Mouse (Mus musculus): ENCODE measurements around the gene Nup205. TPM values are rescaled to one million over a fixed set of nuclear protein-coding genes. Genes with fewer than 3 reads are reported as not detected.

Gene Nup205
- total and polyA plus RNA-seq, 2 experiments from 2014 or later, result 9.4 to 50.4 TPM

GRCm38 (mm10) chr6:35245086-35245485 is 67.9 kb downstream of the Nup205 start:
- Histone ChIP-seq H3K27ac (no peak overlapping the region), H3K4me2 (ENCODE audit: low read depth, low read length) (no peak overlapping the region), H3K4me1 (ENCODE audit: insufficient read depth, low read length) (no peaks in the 10 kb centered on the region), H3K36me3 (ENCODE audit: insufficient read depth, low read length) (peaks cover 40% of the 10 kb centered on the region), H3K4me3 (ENCODE audit: low read length) (no peak overlapping the region), H3K9ac (replicated peaks; ENCODE audit: low read length) (no peak overlapping the region), H3K27me3 (ENCODE audit: insufficient read depth, low read length) (no peaks in the 10 kb centered on the region), H3K9me3 (ENCODE audit: low read length) (no peaks in the 10 kb centered on the region)
- ATAC-seq (no peak), DNase-seq (ENCODE audit: low spot score) (peak; percentile 66)
- WGBS, result 47% methylated on average over 5 of the region's 5 CpGs
- TF ChIP-seq CTCF (IDR thresholded peaks at IDR 0.05; ENCODE audit: low read depth), result peak; percentile 64

GRCm38 (mm10) chr6:35251807-35252476 is 74.7 kb downstream of the Nup205 start:
- peak overlapping the region; percentile 76 for H3K9ac ChIP-seq (replicated peaks; ENCODE audit: low read length)
- peak overlapping the region; percentile 36; the same call in 1 of the 2 replicates for H3K27ac ChIP-seq
- 65% methylated on average over 17 of the region's 17 CpGs for WGBS
- peak overlapping the region; percentile 66 for H3K4me2 ChIP-seq (ENCODE audit: low read depth, low read length)
- no peaks in the 10 kb centered on the region for H3K9me3 ChIP-seq (ENCODE audit: low read length)
- H3K4me1 ChIP-seq (ENCODE audit: insufficient read depth, low read length), result peaks cover 18% of the 10 kb centered on the region
- TF ChIP-seq CTCF (IDR thresholded peaks at IDR 0.05; ENCODE audit: low read depth), result no peak
- no peak; the same call in 1 of the 2 replicates for ATAC-seq
- H3K36me3 ChIP-seq (ENCODE audit: insufficient read depth, low read length), result no peaks in the 10 kb centered on the region
- peak overlapping the region; percentile 76 for H3K4me3 ChIP-seq (ENCODE audit: low read length)
- no peak for DNase-seq (ENCODE audit: low spot score)
- no peaks in the 10 kb centered on the region for H3K27me3 ChIP-seq (ENCODE audit: insufficient read depth, low read length)

- DNase-seq (ENCODE audit: low spot score) (peak; percentile 92), ATAC-seq (peak; percentile 89)
- Histone ChIP-seq H3K27ac (peak overlapping the region; percentile 72), H3K4me1 (ENCODE audit: insufficient read depth, low read length) (peaks cover 18% of the 10 kb centered on the region), H3K27me3 (ENCODE audit: insufficient read depth, low read length) (no peaks in the 10 kb centered on the region), H3K9ac (replicated peaks; ENCODE audit: low read length) (peak overlapping the region; percentile 76), H3K36me3 (ENCODE audit: insufficient read depth, low read length) (no peaks in the 10 kb centered on the region), H3K4me2 (ENCODE audit: low read depth, low read length) (peak overlapping the region; percentile 66), H3K4me3 (ENCODE audit: low read length) (peak overlapping the region; percentile 76), H3K9me3 (ENCODE audit: low read length) (no peaks in the 10 kb centered on the region)
- TF ChIP-seq CTCF (IDR thresholded peaks at IDR 0.05; ENCODE audit: low read depth), result peak; percentile 89
- WGBS, result under 1% methylated on average over 60 of the region's 60 CpGs
Measured at GRCm38 (mm10) chr6:35252477-35253346, 75.5 kb downstream of the Nup205 start.

- H3K36me3 ChIP-seq (ENCODE audit: insufficient read depth, low read length), result no peaks in the 10 kb centered on the region
- DNase-seq (ENCODE audit: low spot score), result no peak
- H3K4me3 ChIP-seq (ENCODE audit: low read length), result peak overlapping the region; percentile 76
- peak overlapping the region; percentile 66 for H3K4me2 ChIP-seq (ENCODE audit: low read depth, low read length)
- no peak overlapping the region for H3K27ac ChIP-seq
- no peak for TF ChIP-seq CTCF (IDR thresholded peaks at IDR 0.05; ENCODE audit: low read depth)
- peak overlapping the region; percentile 76; the same call in 1 of the 2 replicates for H3K9ac ChIP-seq (replicated peaks; ENCODE audit: low read length)
- no peak for ATAC-seq
- no peaks in the 10 kb centered on the region for H3K27me3 ChIP-seq (ENCODE audit: insufficient read depth, low read length)
- WGBS, result 50% methylated on average over 5 of the region's 5 CpGs
- H3K9me3 ChIP-seq (ENCODE audit: low read length), result no peaks in the 10 kb centered on the region
- peaks cover 18% of the 10 kb centered on the region for H3K4me1 ChIP-seq (ENCODE audit: insufficient read depth, low read length)
Measured at GRCm38 (mm10) chr6:35253474-35253873, 76.3 kb downstream of the Nup205 start.

GRCm38 (mm10) chr6:35254136-35254904 is 77.1 kb downstream of the Nup205 start:
- H3K36me3 ChIP-seq (ENCODE audit: insufficient read depth, low read length), result no peaks in the 10 kb centered on the region
- no peak for DNase-seq (ENCODE audit: low spot score)
- WGBS, result 67% methylated on average over 9 of the region's 9 CpGs
- no peak overlapping the region for H3K4me3 ChIP-seq (ENCODE audit: low read length)
- no peak for TF ChIP-seq CTCF (IDR thresholded peaks at IDR 0.05; ENCODE audit: low read depth)
- H3K4me2 ChIP-seq (ENCODE audit: low read depth, low read length), result peak overlapping the region; percentile 66
- H3K9ac ChIP-seq (replicated peaks; ENCODE audit: low read length), result no peak overlapping the region
- no peak overlapping the region for H3K27ac ChIP-seq
- ATAC-seq, result no peak
- H3K9me3 ChIP-seq (ENCODE audit: low read length), result no peaks in the 10 kb centered on the region
- peaks cover 18% of the 10 kb centered on the region for H3K4me1 ChIP-seq (ENCODE audit: insufficient read depth, low read length)
- H3K27me3 ChIP-seq (ENCODE audit: insufficient read depth, low read length), result no peaks in the 10 kb centered on the region

GRCm38 (mm10) chr6:35255017-35255416 is 77.8 kb downstream of the Nup205 start:
- Histone ChIP-seq H3K9ac (replicated peaks; ENCODE audit: low read length) (no peak overlapping the region), H3K36me3 (ENCODE audit: insufficient read depth, low read length) (no peaks in the 10 kb centered on the region), H3K27me3 (ENCODE audit: insufficient read depth, low read length) (no peaks in the 10 kb centered on the region), H3K27ac (no peak overlapping the region), H3K9me3 (ENCODE audit: low read length) (no peaks in the 10 kb centered on the region), H3K4me2 (ENCODE audit: low read depth, low read length) (peak overlapping the region; percentile 66; the same call in 1 of the 2 replicates), H3K4me1 (ENCODE audit: insufficient read depth, low read length) (peaks cover 18% of the 10 kb centered on the region), H3K4me3 (ENCODE audit: low read length) (no peak overlapping the region)
- 76% methylated on average over 12 of the region's 12 CpGs for WGBS
- no peak for ATAC-seq
- DNase-seq (ENCODE audit: low spot score), result no peak
- no peak for TF ChIP-seq CTCF (IDR thresholded peaks at IDR 0.05; ENCODE audit: low read depth)

Measured in hindbrain, postnatal 0 days (tissue).